Mouse (Mus musculus): ENCODE measurements around the gene Tanc1. TPM values are rescaled to one million over a fixed set of nuclear protein-coding genes. Genes with fewer than 3 reads are reported as not detected.

Gene Tanc1
- polyA plus RNA-seq, 1 experiment from 2014 or later = 5.8 TPM

DNA sequence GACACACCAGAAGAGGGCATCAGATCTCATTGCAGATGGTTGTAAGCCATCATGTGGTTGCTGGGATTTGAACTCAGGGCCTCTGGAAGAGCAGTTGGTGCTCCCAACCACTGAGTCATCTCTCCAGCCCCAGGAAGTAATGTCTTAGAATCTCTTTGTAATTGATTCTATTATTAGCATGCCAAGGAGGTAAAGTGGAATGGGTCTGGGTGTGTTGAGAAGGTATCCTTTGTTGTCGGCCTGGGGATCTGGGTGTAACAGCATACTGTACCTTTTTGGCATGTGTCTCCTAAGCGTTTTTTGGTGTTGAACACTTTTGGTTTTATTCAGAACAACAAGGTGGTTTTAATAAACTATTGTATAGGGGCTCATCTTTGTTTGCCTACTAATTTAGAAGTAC is 13.6 kb downstream of the Tanc1 start:
- H3K4me3 ChIP-seq (ENCODE audit: inconsistent target) = no peak overlapping the region
- peaks cover 3% of the 10 kb centered on the region; the same call in 1 of the 2 replicates for H3K79me2 ChIP-seq (ENCODE audit: inconsistent target)
- H3K36me3 ChIP-seq (ENCODE audit: inconsistent target) = no peaks in the 10 kb centered on the region
- WGBS (ENCODE audit: missing documents) = 89% methylated on average over 2 of the region's 2 CpGs
- H3K27ac ChIP-seq = no peak overlapping the region

DNA sequence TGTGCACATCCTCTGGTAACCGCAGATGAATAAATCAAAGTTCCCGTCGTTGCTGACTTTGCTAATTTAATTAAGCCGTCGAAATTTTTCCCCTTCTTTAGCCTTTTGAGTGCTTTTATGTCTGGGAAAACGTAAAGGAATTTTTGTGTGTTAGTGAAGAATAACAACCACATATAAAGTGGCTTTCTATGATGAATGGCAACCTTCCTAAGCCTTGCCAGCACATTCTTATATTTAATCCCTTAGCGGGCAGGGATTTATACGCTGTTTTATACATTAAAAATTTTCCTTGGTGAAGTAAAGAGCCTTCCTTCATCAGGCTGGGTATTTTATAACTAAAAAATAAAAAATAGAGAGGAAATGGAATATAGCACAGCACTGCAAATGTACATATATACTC is 14.1 kb downstream of the Tanc1 start:
- 84% methylated on average over 7 of the region's 8 CpGs for WGBS (ENCODE audit: missing documents)
- H3K36me3 ChIP-seq (ENCODE audit: inconsistent target) = no peaks in the 10 kb centered on the region
- H3K27ac ChIP-seq = no peak overlapping the region
- H3K4me3 ChIP-seq (ENCODE audit: inconsistent target) = no peak overlapping the region
- H3K79me2 ChIP-seq (ENCODE audit: inconsistent target) = no peaks in the 10 kb centered on the region; the same call in 1 of the 2 replicates

DNA sequence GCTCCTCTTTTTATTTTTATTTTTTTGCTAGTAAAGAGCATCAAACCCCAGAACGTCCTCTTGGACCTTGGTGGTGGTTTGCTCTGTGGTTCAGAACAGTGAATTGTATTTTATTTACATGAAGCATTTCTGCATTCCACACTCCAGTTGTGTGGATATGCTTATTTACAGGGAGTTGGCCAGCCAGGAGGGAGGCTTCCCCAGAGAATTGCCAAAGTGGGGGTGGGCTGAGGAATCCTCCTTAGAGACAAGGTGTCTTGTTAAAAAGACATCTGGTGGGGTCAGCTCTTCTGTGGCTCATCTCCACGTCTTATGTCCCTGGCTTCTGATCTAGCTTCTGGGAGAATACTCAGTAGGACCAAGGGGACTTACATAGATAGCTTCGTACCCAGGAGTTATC is 14.6 kb downstream of the Tanc1 start:
- Histone ChIP-seq H3K36me3 (ENCODE audit: inconsistent target) (no peaks in the 10 kb centered on the region), H3K27ac (no peak overlapping the region), H3K79me2 (ENCODE audit: inconsistent target) (no peaks in the 10 kb centered on the region; the same call in 1 of the 2 replicates), H3K4me3 (ENCODE audit: inconsistent target) (no peak overlapping the region)
- 94% methylated on average over 3 of the region's 3 CpGs for WGBS (ENCODE audit: missing documents)

DNA sequence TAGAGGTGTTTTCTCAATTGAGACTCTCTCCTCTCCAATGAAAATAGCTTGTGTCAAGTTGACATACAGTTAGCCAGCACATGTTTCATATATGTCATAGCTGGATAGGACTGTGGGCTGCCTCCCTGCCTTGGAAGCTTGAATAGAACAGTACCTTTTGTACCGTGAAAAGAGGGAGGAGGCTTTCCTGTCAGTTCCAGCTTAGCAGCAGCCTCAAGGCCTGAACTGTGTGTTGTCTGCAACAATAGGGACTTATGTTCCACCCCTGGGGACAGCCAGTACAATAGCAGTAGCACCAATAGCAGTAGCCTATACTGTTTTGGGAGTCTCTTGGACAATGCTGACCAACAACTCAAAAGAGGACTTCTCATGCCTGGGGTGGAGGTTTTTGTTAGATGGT is 15.7 kb downstream of the Tanc1 start:
- H3K27ac ChIP-seq = no peak overlapping the region
- WGBS (ENCODE audit: missing documents) = 73% methylated on average over 1 of the region's 1 CpGs
- no peaks in the 10 kb centered on the region; the same call in 1 of the 2 replicates for H3K79me2 ChIP-seq (ENCODE audit: inconsistent target)
- no peak overlapping the region for H3K4me3 ChIP-seq (ENCODE audit: inconsistent target)
- no peaks in the 10 kb centered on the region for H3K36me3 ChIP-seq (ENCODE audit: inconsistent target)

DNA sequence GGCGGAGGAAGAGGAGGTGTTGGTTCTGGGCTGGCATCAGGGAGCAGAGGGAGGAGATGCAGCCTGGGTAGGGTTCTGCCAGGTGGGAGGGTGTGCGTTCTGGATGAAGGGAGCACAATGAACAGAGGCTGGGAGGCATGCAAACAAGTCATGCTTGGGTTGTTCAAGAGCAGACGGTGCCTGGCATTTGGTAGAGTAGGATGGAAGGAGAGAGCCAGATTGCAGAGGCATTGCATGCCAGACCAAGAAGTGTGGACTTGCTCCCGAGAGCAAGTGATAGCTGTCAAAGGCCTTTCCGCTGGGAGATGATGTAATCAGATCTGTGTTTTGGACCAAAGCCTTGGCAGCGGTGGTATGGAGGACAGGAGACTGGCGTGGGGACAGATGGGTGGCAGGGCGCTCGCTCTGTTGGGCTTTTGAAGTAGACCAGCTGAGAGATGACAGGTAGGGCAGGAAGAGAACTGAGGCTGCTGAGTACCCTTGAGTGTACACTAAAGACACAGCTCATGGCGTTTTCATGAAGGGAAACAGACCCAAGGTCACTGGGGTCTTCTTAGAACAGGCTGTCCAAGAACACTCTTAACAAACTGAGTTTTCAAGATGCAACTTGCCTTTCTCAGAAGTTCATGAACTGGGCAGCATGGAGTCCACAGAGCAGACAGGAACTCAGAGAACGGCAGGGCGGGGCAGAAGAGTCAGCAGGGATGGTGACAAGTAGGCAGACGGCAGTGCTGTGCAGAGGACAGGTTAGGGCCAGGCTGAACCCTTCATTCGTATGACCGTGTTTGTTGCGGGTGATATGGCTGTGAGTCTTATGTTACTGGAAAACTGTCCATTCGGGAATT is 16.4 kb downstream of the Tanc1 start:
- no peaks in the 10 kb centered on the region for H3K36me3 ChIP-seq (ENCODE audit: inconsistent target)
- WGBS (ENCODE audit: missing documents) = 88% methylated on average over 17 of the region's 17 CpGs
- no peaks in the 10 kb centered on the region; the same call in 1 of the 2 replicates for H3K79me2 ChIP-seq (ENCODE audit: inconsistent target)
- no peak overlapping the region for H3K4me3 ChIP-seq (ENCODE audit: inconsistent target)
- H3K27ac ChIP-seq = no peak overlapping the region

DNA sequence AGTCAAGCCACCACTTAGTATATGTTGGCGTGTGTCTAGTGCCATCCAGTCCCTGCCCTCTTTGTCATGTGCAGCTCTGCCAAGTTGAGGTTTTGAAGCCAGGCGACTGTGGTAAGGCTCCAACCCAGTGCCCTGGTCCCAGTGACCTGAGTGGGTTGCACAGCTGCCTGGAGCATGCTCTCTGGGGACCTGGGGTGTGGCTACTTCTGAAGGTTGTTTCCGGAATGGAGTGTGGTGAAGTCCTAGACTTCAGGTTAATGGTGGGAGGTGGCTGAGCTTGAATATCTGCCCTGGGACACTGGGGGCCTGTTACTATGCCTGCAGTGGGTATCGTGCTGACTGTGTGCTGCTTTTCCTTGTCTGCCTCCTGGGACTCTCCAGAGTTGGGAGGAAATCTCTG is 18.0 kb downstream of the Tanc1 start:
- Histone ChIP-seq H3K79me2 (ENCODE audit: inconsistent target) (no peaks in the 10 kb centered on the region; the same call in 1 of the 2 replicates), H3K36me3 (ENCODE audit: inconsistent target) (no peaks in the 10 kb centered on the region), H3K4me3 (ENCODE audit: inconsistent target) (no peak overlapping the region), H3K27ac (no peak overlapping the region)
- WGBS (ENCODE audit: missing documents) = 86% methylated on average over 4 of the region's 4 CpGs

DNA sequence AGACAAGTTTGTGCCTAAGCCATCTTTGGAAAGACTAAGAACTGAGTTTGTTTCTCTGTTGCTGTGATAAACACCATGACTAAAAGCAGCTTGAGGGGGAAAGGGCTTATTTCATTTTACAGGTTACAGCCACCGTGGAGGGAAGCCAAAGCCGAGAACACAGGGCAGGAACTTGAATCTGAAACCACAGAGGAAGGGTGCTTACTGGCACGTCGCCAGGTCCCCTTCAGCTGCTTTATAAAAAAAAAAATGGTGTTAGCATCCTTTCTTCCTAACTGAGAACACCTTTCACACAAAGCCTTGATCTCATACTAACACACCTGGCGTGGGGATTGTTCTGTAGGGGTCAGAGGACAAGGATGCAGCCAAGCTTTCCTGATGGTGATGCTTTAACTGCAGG is 19.6 kb downstream of the Tanc1 start:
- no peaks in the 10 kb centered on the region; the same call in 1 of the 2 replicates for H3K79me2 ChIP-seq (ENCODE audit: inconsistent target)
- H3K27ac ChIP-seq = no peak overlapping the region
- no peak overlapping the region for H3K4me3 ChIP-seq (ENCODE audit: inconsistent target)
- H3K36me3 ChIP-seq (ENCODE audit: inconsistent target) = no peaks in the 10 kb centered on the region
- 34% methylated on average over 5 of the region's 5 CpGs for WGBS (ENCODE audit: missing documents)

DNA sequence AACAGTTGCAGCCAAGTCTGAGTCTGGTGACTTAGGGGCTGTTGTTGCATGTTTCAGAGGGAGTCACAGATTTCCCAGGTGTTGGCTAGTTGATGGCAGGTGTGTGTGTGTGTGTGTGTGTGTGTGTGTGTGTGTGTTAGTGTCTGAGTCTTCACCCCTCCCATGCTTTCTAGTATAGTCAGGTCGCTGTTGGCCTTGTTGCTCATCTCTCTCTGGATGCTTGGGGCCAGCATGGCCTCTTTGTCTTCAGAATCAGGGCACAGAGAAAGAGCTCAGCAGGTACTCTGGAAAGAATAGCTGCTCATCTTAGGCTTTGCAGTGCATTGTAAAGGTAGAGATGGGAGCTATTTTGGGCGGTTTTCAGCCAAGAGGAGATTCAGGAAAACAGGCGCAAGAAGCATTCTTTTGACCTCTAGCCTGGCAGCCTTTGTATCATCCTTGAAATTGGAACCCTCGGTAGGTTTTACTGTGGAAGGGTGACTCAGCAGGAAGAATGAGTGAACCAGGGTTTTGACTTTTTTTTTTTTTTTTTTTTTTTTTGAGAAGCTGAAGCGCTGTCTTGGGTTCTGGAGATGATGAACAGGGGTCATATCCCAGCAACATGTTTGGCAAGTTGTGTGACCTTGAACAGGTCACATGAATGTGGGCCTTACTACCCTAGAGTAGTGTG is 22.1 kb downstream of the Tanc1 start:
- no peak overlapping the region for H3K4me3 ChIP-seq (ENCODE audit: inconsistent target)
- 83% methylated on average over 5 of the region's 5 CpGs for WGBS (ENCODE audit: missing documents)
- no peaks in the 10 kb centered on the region for H3K36me3 ChIP-seq (ENCODE audit: inconsistent target)
- H3K27ac ChIP-seq = no peak overlapping the region
- no peaks in the 10 kb centered on the region; the same call in 1 of the 2 replicates for H3K79me2 ChIP-seq (ENCODE audit: inconsistent target)

DNA sequence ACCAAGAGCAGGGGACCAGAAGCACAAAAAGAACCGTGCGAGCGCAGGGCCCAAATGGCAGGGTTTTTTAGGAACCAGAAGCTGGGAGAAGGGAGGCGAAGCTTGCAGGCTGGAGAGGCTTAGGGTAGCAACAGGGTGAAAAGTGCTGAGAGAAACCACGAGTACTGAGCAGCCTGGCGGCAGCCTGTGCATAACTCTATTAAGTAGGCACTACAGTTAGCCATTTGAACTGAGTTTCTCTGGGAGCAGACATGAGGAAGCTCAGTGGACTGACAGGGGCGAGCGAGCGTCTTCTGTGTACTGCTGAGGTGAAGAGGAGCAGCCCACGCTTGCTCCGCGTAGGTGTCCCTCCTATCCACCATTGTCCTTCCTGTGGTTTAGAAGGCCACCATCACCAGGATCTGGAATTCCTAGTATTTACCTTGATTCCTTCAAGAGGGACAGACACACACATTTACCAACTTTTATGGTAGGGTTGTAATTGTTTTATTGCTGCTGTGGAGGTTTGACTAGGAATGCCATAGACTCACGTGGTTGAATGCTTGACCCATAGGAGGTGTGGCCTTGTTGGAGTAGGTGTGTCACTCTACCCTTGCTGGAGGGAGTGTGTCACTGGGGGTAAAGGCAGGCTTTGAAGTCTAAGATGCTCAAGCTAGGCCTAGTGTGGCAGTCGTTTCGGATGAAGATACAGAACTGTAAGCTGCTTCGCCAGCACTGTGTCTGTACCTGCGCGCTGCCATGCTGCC is 25.4 kb downstream of the Tanc1 start:
- no peak overlapping the region for H3K4me3 ChIP-seq (ENCODE audit: inconsistent target)
- H3K27ac ChIP-seq = no peak overlapping the region
- WGBS (ENCODE audit: missing documents) = 98% methylated on average over 18 of the region's 18 CpGs
- no peaks in the 10 kb centered on the region for H3K36me3 ChIP-seq (ENCODE audit: inconsistent target)
- no peaks in the 10 kb centered on the region; the same call in 1 of the 2 replicates for H3K79me2 ChIP-seq (ENCODE audit: inconsistent target)

DNA sequence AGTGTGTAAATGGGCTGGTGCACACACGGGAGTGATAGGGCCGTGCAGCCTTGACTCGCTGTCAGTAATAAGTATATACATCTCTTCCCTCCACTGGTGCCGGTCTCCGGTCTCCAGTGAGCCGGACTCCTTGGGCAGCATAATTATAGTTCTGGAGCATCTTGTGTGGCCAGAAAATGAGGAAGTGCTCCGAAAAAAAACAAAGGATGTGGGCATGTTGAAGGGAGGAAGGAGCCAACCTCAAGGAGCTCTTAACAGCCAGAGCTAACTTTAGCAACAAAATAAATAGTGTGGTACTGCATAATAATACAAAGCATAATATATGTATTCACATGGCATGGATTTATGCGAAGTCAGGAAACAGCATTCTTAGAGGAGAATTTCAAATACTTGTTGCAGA is 30.9 kb downstream of the Tanc1 start:
- Histone ChIP-seq H3K27ac (no peak overlapping the region), H3K36me3 (ENCODE audit: inconsistent target) (no peaks in the 10 kb centered on the region), H3K4me3 (ENCODE audit: inconsistent target) (no peak overlapping the region), H3K79me2 (ENCODE audit: inconsistent target) (no peaks in the 10 kb centered on the region; the same call in 1 of the 2 replicates)
- 0% methylated on average over 8 of the region's 8 CpGs for WGBS (ENCODE audit: missing documents)

DNA sequence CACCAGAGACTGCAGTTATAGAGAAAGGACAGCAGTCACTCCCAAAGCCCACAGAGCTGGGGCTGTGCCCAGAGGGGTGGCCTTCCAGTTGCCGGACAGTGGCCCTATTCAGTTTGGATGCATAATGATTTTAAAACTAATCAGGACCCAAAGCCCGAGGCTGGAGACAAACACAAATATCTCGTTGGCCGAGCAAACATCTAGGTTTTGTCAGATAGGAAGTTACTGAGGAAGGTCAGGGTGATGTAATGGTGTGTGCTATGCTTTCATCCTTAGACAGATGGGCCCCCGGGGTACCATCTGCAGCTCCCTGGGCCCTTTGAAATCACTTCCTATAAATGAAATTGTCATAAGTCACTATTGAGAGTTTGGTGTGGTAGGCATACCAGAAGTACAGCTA is 33.0 kb downstream of the Tanc1 start:
- H3K36me3 ChIP-seq (ENCODE audit: inconsistent target) = no peaks in the 10 kb centered on the region
- WGBS (ENCODE audit: missing documents) = 21% methylated on average over 5 of the region's 5 CpGs
- H3K4me3 ChIP-seq (ENCODE audit: inconsistent target) = no peak overlapping the region
- H3K27ac ChIP-seq = no peak overlapping the region
- no peaks in the 10 kb centered on the region; the same call in 1 of the 2 replicates for H3K79me2 ChIP-seq (ENCODE audit: inconsistent target)

DNA sequence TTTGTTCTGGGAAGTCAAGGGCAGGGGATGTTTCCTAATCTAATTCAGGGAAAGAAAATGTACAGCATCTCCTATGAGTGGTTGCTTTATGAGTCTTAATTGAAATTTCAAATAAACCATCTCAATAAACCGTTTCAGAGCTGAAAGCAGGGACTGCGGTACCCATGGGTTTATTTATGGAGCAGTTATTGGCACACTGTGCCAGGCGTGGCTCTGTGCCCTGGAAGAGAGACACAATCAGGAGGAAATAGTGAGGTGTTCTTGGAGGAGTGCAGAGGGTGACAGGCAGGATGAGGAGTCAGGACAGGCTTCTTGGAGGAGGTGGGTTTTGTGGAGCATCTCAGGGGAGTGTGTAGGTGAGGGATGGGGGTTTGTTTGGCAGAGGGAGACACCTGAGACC is 33.7 kb downstream of the Tanc1 start:
- H3K79me2 ChIP-seq (ENCODE audit: inconsistent target) = no peaks in the 10 kb centered on the region; the same call in 1 of the 2 replicates
- no peak overlapping the region for H3K4me3 ChIP-seq (ENCODE audit: inconsistent target)
- H3K36me3 ChIP-seq (ENCODE audit: inconsistent target) = no peaks in the 10 kb centered on the region
- no peak overlapping the region for H3K27ac ChIP-seq
- WGBS (ENCODE audit: missing documents) = 66% methylated on average over 3 of the region's 3 CpGs

DNA sequence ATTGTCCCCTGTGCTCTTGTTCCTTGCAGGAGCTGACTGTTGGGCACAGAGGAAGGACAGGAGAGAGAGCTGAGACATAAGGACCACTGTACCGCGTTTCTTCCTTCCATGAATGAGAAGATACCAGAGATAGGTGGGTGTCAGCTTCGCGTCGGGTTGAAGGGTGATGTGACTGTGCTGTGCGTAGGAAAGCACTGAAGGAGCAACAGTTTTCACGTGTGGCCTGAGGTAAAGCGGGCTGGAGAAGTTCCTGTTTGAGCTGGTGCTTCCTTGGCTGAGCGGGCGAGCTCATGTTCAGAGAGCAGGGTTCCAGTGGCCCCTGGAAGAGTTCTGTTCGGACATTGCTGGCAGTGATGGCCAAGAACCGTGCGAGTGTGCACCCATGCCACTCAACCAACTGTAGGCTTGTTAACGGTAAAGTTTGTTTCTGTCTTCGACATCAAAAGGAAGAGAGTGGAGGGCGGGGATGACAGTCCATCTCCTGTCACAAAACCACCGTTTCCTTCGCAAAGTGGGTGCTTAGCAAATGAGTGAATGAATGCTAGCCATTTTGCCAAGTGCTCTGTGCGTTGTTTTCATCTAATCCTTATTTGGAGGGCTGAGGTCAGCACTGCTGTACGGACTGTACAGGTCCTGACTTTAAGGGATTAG is 35.0 kb downstream of the Tanc1 start:
- Histone ChIP-seq H3K4me3 (ENCODE audit: inconsistent target) (no peak overlapping the region), H3K27ac (no peak overlapping the region), H3K36me3 (ENCODE audit: inconsistent target) (no peaks in the 10 kb centered on the region), H3K79me2 (ENCODE audit: inconsistent target) (no peaks in the 10 kb centered on the region; the same call in 1 of the 2 replicates)
- 34% methylated on average over 20 of the region's 20 CpGs for WGBS (ENCODE audit: missing documents)

DNA sequence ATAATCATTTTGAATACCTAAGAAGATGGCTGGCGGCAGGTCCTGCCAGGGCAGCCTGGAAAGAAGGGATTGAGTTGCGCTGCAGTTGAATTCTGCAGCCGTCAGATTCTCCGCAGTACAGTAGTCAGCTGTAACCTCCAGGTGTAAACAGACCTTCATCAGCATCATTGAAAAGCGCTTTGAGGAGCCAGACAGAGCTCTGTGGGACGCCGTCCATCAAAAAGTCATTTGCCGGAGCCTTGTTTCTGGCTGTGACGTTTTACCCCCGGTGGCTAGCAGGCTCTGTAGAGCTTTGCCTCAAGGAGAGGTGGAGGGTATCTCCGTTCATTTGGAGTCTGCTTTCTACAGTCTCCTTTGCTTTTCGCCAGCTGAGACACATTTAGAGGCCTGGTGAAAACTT is 36.6 kb downstream of the Tanc1 start:
- Histone ChIP-seq H3K79me2 (ENCODE audit: inconsistent target) (no peaks in the 10 kb centered on the region; the same call in 1 of the 2 replicates), H3K4me3 (ENCODE audit: inconsistent target) (no peak overlapping the region), H3K36me3 (ENCODE audit: inconsistent target) (no peaks in the 10 kb centered on the region), H3K27ac (no peak overlapping the region)
- 95% methylated on average over 12 of the region's 12 CpGs for WGBS (ENCODE audit: missing documents)

Measured in macrophage (primary cell).